Mouse (Mus musculus): Measurements from ENCODE around the gene Slc15a5. TPM values are rescaled to one million over a fixed set of nuclear protein-coding genes. Genes with fewer than 3 reads are reported as not detected.

Gene Slc15a5
- polyA plus RNA-seq, 1 experiment from 2014 or later, result not detected

DNA sequence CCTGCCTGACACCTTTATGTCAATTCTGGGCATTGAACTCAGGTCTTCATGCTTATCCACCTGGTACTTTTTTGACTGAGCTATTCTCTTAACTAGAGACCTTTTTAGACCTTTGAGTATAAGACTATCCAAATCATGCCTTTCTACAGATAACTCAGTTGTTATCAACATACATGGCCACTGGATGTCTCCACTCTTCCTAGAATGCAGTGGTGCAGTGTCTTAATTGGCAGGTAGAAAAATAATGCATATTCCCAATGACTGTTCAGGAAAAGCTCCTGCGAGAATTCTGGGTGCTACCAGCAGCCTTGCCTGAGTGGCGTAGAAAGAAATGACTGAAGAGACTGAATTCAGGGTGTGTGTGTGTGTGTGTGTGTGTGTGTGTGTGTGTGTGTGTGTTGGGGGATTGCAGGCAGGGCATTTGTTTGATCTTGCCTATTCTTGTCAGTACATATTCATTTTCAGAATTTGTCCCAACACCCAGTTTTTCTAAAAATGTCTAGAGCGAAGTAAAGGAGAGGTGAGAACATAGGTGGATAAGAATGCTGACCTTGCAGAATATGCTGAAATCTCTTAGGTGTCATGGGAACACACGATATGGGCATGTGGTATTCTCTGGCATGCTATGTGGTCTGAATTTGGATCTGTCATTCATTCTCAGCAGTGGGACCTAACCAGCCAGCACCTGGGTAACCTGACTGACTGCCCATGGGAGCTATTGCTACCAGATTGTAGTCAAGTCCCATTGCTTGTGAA lies 119.5 kb downstream of the Slc15a5 start:
- Histone ChIP-seq H3K9ac (ENCODE audit: low read length) (no peak overlapping the region), H3K27ac (ENCODE audit: low read depth) (no peak overlapping the region), H3K27me3 (replicated peaks; ENCODE audit: control insufficient read depth, insufficient read depth, low read length) (no peaks in the 10 kb centered on the region), H3K4me2 (ENCODE audit: low read length) (no peak overlapping the region), H3K4me1 (replicated peaks; ENCODE audit: control insufficient read depth, insufficient read depth, low read length) (no peaks in the 10 kb centered on the region), H3K9me3 (ENCODE audit: control insufficient read depth, low read length) (no peaks in the 10 kb centered on the region), H3K36me3 (ENCODE audit: control insufficient read depth, insufficient read depth, low read length) (no peaks in the 10 kb centered on the region), H3K4me3 (ENCODE audit: low read depth, low read length) (no peak overlapping the region)
- ATAC-seq (replicated peaks; ENCODE audit: low FRiP score, low TSS enrichment, low read depth) (no peak), DNase-seq (ENCODE audit: low spot score) (no peak)
- WGBS, result 86% methylated on average over 4 of the region's 4 CpGs

DNA sequence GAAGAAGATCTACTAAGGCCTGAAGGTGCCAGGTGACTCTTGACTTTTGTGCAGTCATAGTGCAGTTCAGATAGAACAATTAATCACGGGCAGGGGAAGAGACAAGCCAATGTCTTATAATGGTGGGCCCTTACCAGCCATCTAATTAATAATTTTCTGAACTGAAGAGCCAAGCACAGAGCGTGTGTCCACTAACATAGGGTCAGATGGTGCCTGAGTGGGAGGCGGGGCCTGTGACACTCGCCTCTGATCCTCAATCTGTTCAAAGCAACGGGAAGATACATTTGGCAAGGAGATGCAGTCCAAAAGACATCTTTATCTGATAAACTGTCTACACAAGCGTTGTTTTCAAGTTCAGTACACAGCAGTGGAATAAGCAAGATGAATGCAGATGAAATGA lies 122.1 kb downstream of the Slc15a5 start:
- DNase-seq (ENCODE audit: low spot score) (no peak), ATAC-seq (replicated peaks; ENCODE audit: low FRiP score, low TSS enrichment, low read depth) (no peak)
- Histone ChIP-seq H3K9ac (ENCODE audit: low read length) (no peak overlapping the region), H3K9me3 (ENCODE audit: control insufficient read depth, low read length) (no peaks in the 10 kb centered on the region), H3K36me3 (ENCODE audit: control insufficient read depth, insufficient read depth, low read length) (no peaks in the 10 kb centered on the region), H3K27me3 (replicated peaks; ENCODE audit: control insufficient read depth, insufficient read depth, low read length) (no peaks in the 10 kb centered on the region), H3K4me1 (replicated peaks; ENCODE audit: control insufficient read depth, insufficient read depth, low read length) (no peaks in the 10 kb centered on the region), H3K27ac (ENCODE audit: low read depth) (no peak overlapping the region), H3K4me2 (ENCODE audit: low read length) (no peak overlapping the region), H3K4me3 (ENCODE audit: low read depth, low read length) (no peak overlapping the region)
- WGBS, result 75% methylated on average over 6 of the region's 6 CpGs

DNA sequence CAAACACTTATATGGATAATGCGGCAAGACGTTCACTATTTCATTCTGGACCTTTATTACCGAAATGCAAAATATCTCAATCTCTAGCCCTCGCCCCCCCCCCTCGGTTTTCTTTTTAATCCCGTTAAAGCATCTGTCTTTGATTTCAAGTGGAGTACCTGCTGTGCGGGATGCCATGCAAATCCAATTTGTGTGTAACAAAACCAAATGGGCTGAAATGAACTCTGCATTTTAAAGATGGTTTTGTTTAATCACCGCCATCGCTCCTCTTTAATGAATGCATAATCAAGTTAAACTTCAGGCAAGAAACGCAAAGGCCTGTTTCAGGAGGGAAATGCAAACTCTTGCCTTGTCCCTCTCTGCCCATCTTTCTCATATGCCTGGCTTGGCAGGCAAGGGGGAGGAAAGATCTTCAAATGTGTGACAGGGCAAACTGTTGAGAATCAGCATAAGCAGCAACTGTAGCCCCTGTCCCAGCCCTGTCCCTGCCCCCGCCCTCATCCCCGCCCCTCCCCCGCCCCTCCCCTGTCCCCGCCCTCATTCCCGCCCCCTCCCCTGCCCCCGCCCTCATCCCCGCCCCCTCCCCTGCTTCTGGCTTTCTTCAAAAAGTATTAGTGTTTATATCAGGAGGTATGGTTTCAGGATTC lies 122.8 kb downstream of the Slc15a5 start:
- Histone ChIP-seq H3K27me3 (replicated peaks; ENCODE audit: control insufficient read depth, insufficient read depth, low read length) (no peaks in the 10 kb centered on the region), H3K9me3 (ENCODE audit: control insufficient read depth, low read length) (no peaks in the 10 kb centered on the region), H3K27ac (ENCODE audit: low read depth) (no peak overlapping the region), H3K9ac (ENCODE audit: low read length) (no peak overlapping the region), H3K4me3 (ENCODE audit: low read depth, low read length) (no peak overlapping the region), H3K4me1 (replicated peaks; ENCODE audit: control insufficient read depth, insufficient read depth, low read length) (no peaks in the 10 kb centered on the region), H3K36me3 (ENCODE audit: control insufficient read depth, insufficient read depth, low read length) (no peaks in the 10 kb centered on the region), H3K4me2 (ENCODE audit: low read length) (no peak overlapping the region)
- ATAC-seq (replicated peaks; ENCODE audit: low FRiP score, low TSS enrichment, low read depth) (no peak), DNase-seq (ENCODE audit: low spot score) (no peak)
- WGBS, result 56% methylated on average over 14 of the region's 17 CpGs

DNA sequence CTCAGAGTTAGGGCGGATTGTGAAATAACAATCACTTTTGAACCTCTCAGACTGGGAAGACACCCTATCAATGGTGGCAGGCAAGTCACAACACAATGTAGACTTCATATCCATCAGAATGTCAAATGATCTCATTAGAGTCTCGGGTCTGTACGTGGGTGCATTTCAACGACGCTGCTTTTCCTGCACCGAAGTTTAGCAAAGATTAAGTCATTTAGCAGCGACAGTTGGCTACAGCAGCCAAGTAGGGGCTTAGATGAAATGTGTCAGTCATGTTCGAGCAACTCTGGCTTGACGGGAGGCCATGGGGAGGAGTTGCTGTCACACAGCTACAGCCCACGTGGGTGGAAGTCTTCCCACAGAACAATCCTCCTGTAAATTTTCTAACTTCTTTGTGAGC lies 133.2 kb downstream of the Slc15a5 start:
- no peaks in the 10 kb centered on the region for H3K36me3 ChIP-seq (ENCODE audit: control insufficient read depth, insufficient read depth, low read length)

DNA sequence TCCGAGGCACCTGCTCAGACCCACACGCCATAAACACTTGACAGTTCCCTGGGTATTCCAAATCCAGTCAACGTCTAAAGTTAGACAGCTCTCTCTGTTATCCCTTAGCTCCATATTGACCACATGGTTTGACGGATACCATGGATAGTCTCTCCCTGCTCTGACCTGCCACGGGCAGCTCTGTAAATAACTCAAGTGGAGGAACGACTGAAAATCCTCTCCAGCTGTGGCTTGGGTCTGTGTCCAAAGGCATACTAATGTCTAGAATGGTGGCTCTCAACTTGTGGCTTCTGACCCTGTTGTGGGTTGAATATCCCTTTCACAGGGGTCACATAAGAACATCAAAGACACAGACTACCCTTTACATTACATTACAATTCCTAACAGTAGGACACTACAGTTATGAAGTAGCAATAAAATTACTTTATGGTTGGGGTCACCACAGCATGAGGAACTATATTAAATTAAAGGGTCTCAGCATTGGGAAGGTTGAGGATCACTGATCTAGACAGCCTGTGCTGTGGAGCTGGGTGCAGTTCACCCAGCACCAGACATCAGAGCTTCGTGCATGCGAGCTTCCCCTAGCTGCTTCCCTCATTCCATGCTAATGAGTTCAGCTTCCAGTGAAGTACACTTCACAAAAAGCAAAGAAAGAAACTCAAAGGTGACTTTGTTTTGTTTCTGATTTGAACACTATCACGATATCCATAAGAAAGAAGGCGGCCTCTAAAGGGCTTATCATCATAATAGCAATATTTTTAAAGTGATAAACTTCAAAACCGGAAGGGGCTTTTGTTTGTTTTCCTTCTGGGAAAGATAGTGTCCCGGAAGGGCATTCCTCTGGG lies 139.1 kb downstream of the Slc15a5 start:
- no peak overlapping the region for H3K9ac ChIP-seq (ENCODE audit: low read length)
- no peak overlapping the region for H3K4me2 ChIP-seq (ENCODE audit: low read length)
- no peak overlapping the region for H3K4me3 ChIP-seq (ENCODE audit: low read depth, low read length)
- no peak for DNase-seq (ENCODE audit: low spot score)
- H3K27ac ChIP-seq (ENCODE audit: low read depth), result no peak overlapping the region
- WGBS, result 42% methylated on average over 12 of the region's 12 CpGs
- peaks cover 3% of the 10 kb centered on the region; the same call in 1 of the 2 replicates for H3K4me1 ChIP-seq (replicated peaks; ENCODE audit: control insufficient read depth, insufficient read depth, low read length)
- no peaks in the 10 kb centered on the region for H3K27me3 ChIP-seq (replicated peaks; ENCODE audit: control insufficient read depth, insufficient read depth, low read length)
- no peak for ATAC-seq (replicated peaks; ENCODE audit: low FRiP score, low TSS enrichment, low read depth)
- no peaks in the 10 kb centered on the region for H3K9me3 ChIP-seq (ENCODE audit: control insufficient read depth, low read length)
- no peaks in the 10 kb centered on the region for H3K36me3 ChIP-seq (ENCODE audit: control insufficient read depth, insufficient read depth, low read length)

More for the DNA sequence above, 133.2 kb downstream of the Slc15a5 start:
- Histone ChIP-seq H3K4me3 (ENCODE audit: low read depth, low read length) (no peak overlapping the region), H3K9ac (ENCODE audit: low read length) (no peak overlapping the region), H3K4me1 (replicated peaks; ENCODE audit: control insufficient read depth, insufficient read depth, low read length) (no peaks in the 10 kb centered on the region), H3K27me3 (replicated peaks; ENCODE audit: control insufficient read depth, insufficient read depth, low read length) (no peaks in the 10 kb centered on the region), H3K9me3 (ENCODE audit: control insufficient read depth, low read length) (no peaks in the 10 kb centered on the region), H3K4me2 (ENCODE audit: low read length) (no peak overlapping the region), H3K27ac (ENCODE audit: low read depth) (no peak overlapping the region)
- DNase-seq (ENCODE audit: low spot score), result no peak
- ATAC-seq (replicated peaks; ENCODE audit: low FRiP score, low TSS enrichment, low read depth), result no peak
- WGBS, result 77% methylated on average over 10 of the region's 10 CpGs

DNA sequence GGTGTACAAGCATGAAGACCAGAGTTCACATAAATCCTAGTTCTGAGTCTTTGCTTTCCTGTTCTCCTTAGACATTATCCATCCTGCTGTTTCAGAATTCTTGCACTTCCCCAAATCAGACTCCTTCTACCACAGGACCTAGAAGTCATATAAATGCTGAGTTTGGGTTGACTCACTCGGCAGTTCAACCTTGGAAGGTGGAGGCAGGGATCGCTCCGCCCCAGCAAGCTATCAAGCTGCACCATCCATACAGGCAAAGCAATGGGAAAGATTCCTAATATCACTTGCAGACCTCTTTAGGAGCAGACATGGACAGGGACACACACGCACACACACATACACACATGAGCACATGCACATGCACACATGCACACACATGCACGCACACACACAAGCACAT lies 142.2 kb downstream of the Slc15a5 start:
- H3K9me3 ChIP-seq (ENCODE audit: control insufficient read depth, low read length), result no peaks in the 10 kb centered on the region
- no peak overlapping the region for H3K9ac ChIP-seq (ENCODE audit: low read length)
- 88% methylated on average over 5 of the region's 5 CpGs for WGBS
- no peak overlapping the region for H3K4me3 ChIP-seq (ENCODE audit: low read depth, low read length)
- H3K27ac ChIP-seq (ENCODE audit: low read depth), result no peak overlapping the region
- ATAC-seq (replicated peaks; ENCODE audit: low FRiP score, low TSS enrichment, low read depth) (no peak), DNase-seq (ENCODE audit: low spot score) (no peak)
- H3K36me3 ChIP-seq (ENCODE audit: control insufficient read depth, insufficient read depth, low read length), result no peaks in the 10 kb centered on the region
- H3K4me2 ChIP-seq (ENCODE audit: low read length), result no peak overlapping the region
- no peaks in the 10 kb centered on the region for H3K27me3 ChIP-seq (replicated peaks; ENCODE audit: control insufficient read depth, insufficient read depth, low read length)
- peaks cover 10% of the 10 kb centered on the region; the same call in 1 of the 2 replicates for H3K4me1 ChIP-seq (replicated peaks; ENCODE audit: control insufficient read depth, insufficient read depth, low read length)

DNA sequence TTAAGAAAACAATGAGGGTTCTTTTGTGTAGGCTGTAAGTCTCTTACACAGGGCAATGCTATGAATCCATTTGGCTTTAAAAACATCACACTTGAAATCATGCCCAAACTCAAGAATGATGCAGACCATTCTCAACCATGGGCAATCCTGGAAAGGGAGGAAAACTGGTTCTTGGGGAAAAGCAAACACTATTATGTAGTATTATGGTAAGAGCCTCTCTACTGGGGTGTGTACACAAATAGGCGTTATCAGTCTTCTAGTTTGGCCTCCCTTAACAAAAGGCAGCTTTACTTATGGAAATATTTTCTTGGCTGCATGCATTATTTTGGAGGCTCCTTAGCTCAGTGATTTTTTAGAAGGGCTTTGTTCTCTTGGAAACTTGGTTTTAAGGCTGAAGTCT lies 143.4 kb downstream of the Slc15a5 start:
- no peaks in the 10 kb centered on the region for H3K27me3 ChIP-seq (replicated peaks; ENCODE audit: control insufficient read depth, insufficient read depth, low read length)
- H3K4me2 ChIP-seq (ENCODE audit: low read length), result no peak overlapping the region
- DNase-seq (ENCODE audit: low spot score) (no peak), ATAC-seq (replicated peaks; ENCODE audit: low FRiP score, low TSS enrichment, low read depth) (no peak)
- no peak overlapping the region for H3K4me3 ChIP-seq (ENCODE audit: low read depth, low read length)
- no peaks in the 10 kb centered on the region for H3K36me3 ChIP-seq (ENCODE audit: control insufficient read depth, insufficient read depth, low read length)
- no peak overlapping the region for H3K9ac ChIP-seq (ENCODE audit: low read length)
- no peaks in the 10 kb centered on the region for H3K9me3 ChIP-seq (ENCODE audit: control insufficient read depth, low read length)
- no peak overlapping the region for H3K27ac ChIP-seq (ENCODE audit: low read depth)
- WGBS, result 83% methylated on average over 1 of the region's 1 CpGs
- peaks cover 10% of the 10 kb centered on the region; the same call in 1 of the 2 replicates for H3K4me1 ChIP-seq (replicated peaks; ENCODE audit: control insufficient read depth, insufficient read depth, low read length)

DNA sequence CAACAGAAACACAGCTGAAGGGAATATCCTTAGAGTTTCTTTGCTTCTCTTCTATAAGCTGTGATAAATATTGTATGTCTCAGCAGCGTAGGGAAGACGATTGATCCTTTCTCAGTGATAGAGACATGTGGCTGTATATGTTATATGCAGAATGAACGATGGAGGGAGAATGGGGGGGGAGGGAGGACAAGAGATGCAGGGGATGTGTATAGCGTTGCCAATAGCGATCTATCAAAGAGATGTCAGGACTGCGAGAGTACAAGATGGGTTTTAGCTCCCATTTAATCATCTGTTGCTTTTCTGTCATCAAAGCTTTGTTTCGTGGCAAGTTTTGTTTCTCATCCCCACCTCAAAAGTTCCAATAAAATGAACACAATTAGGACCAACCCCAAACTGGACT lies 143.9 kb downstream of the Slc15a5 start:
- H3K9me3 ChIP-seq (ENCODE audit: control insufficient read depth, low read length), result no peaks in the 10 kb centered on the region
- H3K27me3 ChIP-seq (replicated peaks; ENCODE audit: control insufficient read depth, insufficient read depth, low read length), result no peaks in the 10 kb centered on the region
- no peak overlapping the region for H3K27ac ChIP-seq (ENCODE audit: low read depth)
- ATAC-seq (replicated peaks; ENCODE audit: low FRiP score, low TSS enrichment, low read depth) (no peak), DNase-seq (ENCODE audit: low spot score) (no peak)
- H3K36me3 ChIP-seq (ENCODE audit: control insufficient read depth, insufficient read depth, low read length), result no peaks in the 10 kb centered on the region
- no peak overlapping the region for H3K9ac ChIP-seq (ENCODE audit: low read length)
- peaks cover 10% of the 10 kb centered on the region; the same call in 1 of the 2 replicates for H3K4me1 ChIP-seq (replicated peaks; ENCODE audit: control insufficient read depth, insufficient read depth, low read length)
- WGBS, result 66% methylated on average over 7 of the region's 7 CpGs
- H3K4me2 ChIP-seq (ENCODE audit: low read length), result no peak overlapping the region
- no peak overlapping the region for H3K4me3 ChIP-seq (ENCODE audit: low read depth, low read length)
